16 mouse cellular contexts compared by ENCODE assay signal in genomic region chr13:93990841-93991240, GRCm38 (mm10).
DNase-seq lines count a peak whose midpoint lies in the region; ATAC-seq lines count a peak whose summit lies in the region.
"Had no signal": no experiment of that assay in that cellular context is flagged by ENCODE, and none has a peak within 500 bp of the region (broad histone marks: within the 10 kb centered on the region; RNA-seq: fewer than 3 reads in every experiment).

No protein-coding gene starts in this region.

- peak; percentile 71 for DNase-seq in ZHBTc4 (ENCODE audit: low read depth, low spot score)
- peak; percentile 24 for DNase-seq in thymus, postnatal 25 days
- no peak for DNase-seq in ovary, adult 18-20 months (ENCODE audit: low spot score)
- DNase-seq in adrenal gland, postnatal 10 days = no peak
- DNase-seq: cerebellum, adult 9-10 months; gastrocnemius, postnatal 36 days; kidney, postnatal 14 days; layer of hippocampus, adult 9-11 months; right cerebral cortex, postnatal 25 days had no signal

- no peak overlapping the region for H3K4me3 ChIP-seq in liver, embryonic 15.5 days (replicated peaks)
- H3K4me3 ChIP-seq in liver, embryonic 12.5 days = no peak overlapping the region
- no peak overlapping the region for H3K4me3 ChIP-seq in liver, embryonic 16.5 days (ENCODE audit: low read depth, low read length)
- H3K4me3 ChIP-seq: limb, embryonic 15.5 days; neural tube, embryonic 12.5 days had no signal

- H3K27me3 ChIP-seq in liver, embryonic 15.5 days = no peaks in the 10 kb centered on the region
- H3K27me3 ChIP-seq in liver, embryonic 12.5 days (replicated peaks) = no peaks in the 10 kb centered on the region
- H3K27me3 ChIP-seq in liver, embryonic 16.5 days (ENCODE audit: control insufficient read depth, insufficient read depth, low read depth, low read length) = no peaks in the 10 kb centered on the region
- H3K27me3 ChIP-seq: limb, embryonic 15.5 days; neural tube, embryonic 12.5 days had no signal

- no peak; the same call in 1 of the 2 replicates for ATAC-seq in liver, embryonic 15.5 days (ENCODE audit: insufficient read depth)
- no peak for ATAC-seq in liver, embryonic 12.5 days
- 0 out of 2 replicates have a peak, but pooled peaks have one; percentile 43 for ATAC-seq in liver, embryonic 16.5 days (ENCODE audit: low read depth)
- ATAC-seq: intestine, embryonic 16.5 days had no signal

- 0 out of 2 replicates have a peak, but pooled peaks cover 9% of the 10 kb centered on the region for H3K4me1 ChIP-seq in liver, embryonic 15.5 days (replicated peaks)
- 0 out of 2 replicates have a peak, but pooled peaks cover 12% of the 10 kb centered on the region for H3K4me1 ChIP-seq in liver, embryonic 12.5 days
- H3K4me1 ChIP-seq in liver, embryonic 16.5 days (ENCODE audit: control insufficient read depth, low read depth, low read length) = no peaks in the 10 kb centered on the region

- no peaks in the 10 kb centered on the region for H3K9me3 ChIP-seq in liver, embryonic 15.5 days (replicated peaks)
- no peaks in the 10 kb centered on the region for H3K9me3 ChIP-seq in liver, embryonic 12.5 days (replicated peaks)
- no peaks in the 10 kb centered on the region for H3K9me3 ChIP-seq in liver, embryonic 16.5 days (replicated peaks; ENCODE audit: control insufficient read depth, low read length)
- H3K9me3 ChIP-seq: limb, embryonic 15.5 days; neural tube, embryonic 12.5 days had no signal

- 43% methylated on average over 3 of the region's 3 CpGs for WGBS in liver, embryonic 15.5 days (ENCODE audit: insufficient replicate concordance)
- WGBS in liver, embryonic 12.5 days (ENCODE audit: insufficient replicate concordance) = 49% methylated on average over 3 of the region's 3 CpGs
- 49% methylated on average over 3 of the region's 3 CpGs for WGBS in liver, embryonic 16.5 days (ENCODE audit: insufficient replicate concordance)

- 0 out of 2 replicates have a peak overlapping the region, but pooled peaks have one; percentile 9 for H3K27ac ChIP-seq in liver, embryonic 15.5 days (replicated peaks)
- no peak overlapping the region; the same call in 1 of the 2 replicates for H3K27ac ChIP-seq in liver, embryonic 12.5 days
- peak overlapping the region; percentile 47 for H3K27ac ChIP-seq in liver, embryonic 16.5 days (ENCODE audit: low read length)
- H3K27ac ChIP-seq: hindbrain, embryonic 14.5 days; limb, embryonic 15.5 days; neural tube, embryonic 12.5 days had no signal

- no peak overlapping the region; the same call in 1 of the 2 replicates for H3K4me2 ChIP-seq in liver, embryonic 15.5 days
- no peak overlapping the region for H3K4me2 ChIP-seq in liver, embryonic 12.5 days
- no peak overlapping the region for H3K4me2 ChIP-seq in liver, embryonic 16.5 days (ENCODE audit: low read depth, low read length)
- H3K4me2 ChIP-seq: hindbrain, embryonic 14.5 days; limb, embryonic 15.5 days; neural tube, embryonic 12.5 days had no signal

- H3K9ac ChIP-seq in liver, embryonic 15.5 days = no peak overlapping the region
- no peak overlapping the region for H3K9ac ChIP-seq in liver, embryonic 12.5 days
- H3K9ac ChIP-seq in liver, embryonic 16.5 days (ENCODE audit: low read depth, low read length) = no peak overlapping the region
- H3K9ac ChIP-seq: hindbrain, embryonic 14.5 days; limb, embryonic 15.5 days; neural tube, embryonic 12.5 days had no signal

- no peaks in the 10 kb centered on the region for H3K36me3 ChIP-seq in liver, embryonic 15.5 days (replicated peaks)
- no peaks in the 10 kb centered on the region for H3K36me3 ChIP-seq in liver, embryonic 12.5 days
- no peaks in the 10 kb centered on the region for H3K36me3 ChIP-seq in liver, embryonic 16.5 days (ENCODE audit: control insufficient read depth, insufficient read depth)
- H3K36me3 ChIP-seq: limb, embryonic 15.5 days; neural tube, embryonic 12.5 days had no signal

Comparison
In these comparisons a context has a peak if more than half of its experiments do, and no peak if none do; other contexts are left out.
1. DNase-seq: peak in ZHBTc4 (single experiment) and thymus, postnatal 25 days (single experiment); none in ovary, adult 18-20 months (single experiment) and adrenal gland, postnatal 10 days (single experiment).